6 mouse cellular contexts compared by ENCODE assay signal in the genomic region with DNA sequence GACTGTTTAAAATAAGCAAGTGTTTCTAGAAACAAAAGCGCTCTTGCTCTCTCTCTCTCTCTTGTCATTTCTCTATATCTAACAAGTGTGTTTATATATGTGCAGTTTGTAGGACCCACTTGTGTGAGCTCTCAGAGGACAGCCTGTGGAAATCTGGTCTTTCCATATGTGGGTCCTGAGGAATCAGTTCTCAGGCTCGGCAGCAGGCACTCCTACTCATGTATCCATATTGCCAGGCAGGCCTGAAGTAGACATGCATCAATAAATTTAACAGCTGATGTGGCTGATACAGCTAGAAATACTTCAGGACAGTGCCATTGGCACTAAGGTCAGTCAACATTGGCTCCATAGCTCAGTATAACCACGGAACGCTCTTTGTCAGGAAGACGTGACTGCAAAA.
"Had no signal": no experiment of that assay in that cellular context is flagged by ENCODE, and none has a peak within 500 bp of the region (broad histone marks: within the 10 kb centered on the region; RNA-seq: fewer than 3 reads in every experiment).

No protein-coding gene starts in this region.

- DNase-seq: lung, postnatal 14 days; lung, postnatal 36 days; right cerebral cortex, postnatal 14 days; thymus, adult 2 months; thymus, postnatal 25 days; thymus, postnatal 4 days had no signal
